Mouse (Mus musculus): ENCODE results near the gene Hspa4l.

DNA sequence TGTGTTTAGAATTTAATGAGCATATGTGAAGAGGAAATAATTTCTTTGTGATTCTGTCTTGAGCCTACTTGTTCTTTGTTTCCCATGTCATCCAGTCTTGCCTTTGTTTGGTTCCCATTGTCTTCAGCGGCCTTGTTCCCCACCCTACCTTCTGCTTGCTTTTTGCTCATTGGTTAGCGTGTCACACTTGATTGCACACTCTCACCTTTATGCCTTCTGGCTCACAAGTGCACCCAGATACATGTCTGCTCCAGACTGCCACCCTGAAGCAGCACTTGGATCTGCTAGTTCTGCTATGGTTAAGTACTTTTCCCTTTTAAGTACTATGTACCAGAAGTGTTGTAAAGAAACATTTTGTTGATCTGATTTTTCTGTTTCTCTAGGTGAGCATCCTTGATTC lies 65.6 kb downstream of the Hspa4l start:
- TF ChIP-seq POLR2A (IDR thresholded peaks at IDR 0.05; ENCODE audit: borderline replicate concordance, control insufficient read depth, low read depth, low read length) (no peak), CTCF (IDR thresholded peaks at IDR 0.05; ENCODE audit: control insufficient read depth, insufficient read depth, low read length) (no peak)

Measured in bone marrow, adult 2 months (tissue).